Mouse (Mus musculus) intestine, postnatal 0 days (tissue): Measurements from ENCODE around the gene Wdfy2. TPM values are rescaled to one million over a fixed set of nuclear protein-coding genes. Genes with fewer than 3 reads are reported as not detected.

Source experiments
- ATAC-seq: fragments of 200-750 bp; cut with Nextera tagmentation; 2 replicates; pipeline ENCODE4 v1.8.0; 2017; ENCODE audit warnings: mild to moderate bottlenecking, moderate TSS enrichment, moderate library complexity
- H3K27ac ChIP-seq: fragments of 300-500 bp; sonication (generic); 2 replicates; pipeline ENCODE4 v1.5.1; 2014; ENCODE audit warnings: mild to moderate bottlenecking, low read depth, low read length, moderate library complexity
- H3K27me3 ChIP-seq: fragments of 300-500 bp; sonication (generic); replicated peaks from 2 replicates; pipeline ENCODE4 v1.6.1; 2014; ENCODE audit warnings: low read length, mixed read lengths; ENCODE audit not compliant: control insufficient read depth, insufficient read depth
- H3K36me3 ChIP-seq: fragments of 300-500 bp; sonication (generic); 2 replicates; pipeline ENCODE4 v1.6.1; 2014; ENCODE audit warnings: mild to moderate bottlenecking, moderate library complexity; ENCODE audit not compliant: control insufficient read depth, insufficient read depth
- H3K4me1 ChIP-seq: fragments of 300-500 bp; sonication (generic); replicated peaks from 2 replicates; pipeline ENCODE4 v1.6.1; 2014; ENCODE audit warnings: antibody characterized with exemption, low read length, mixed read lengths; ENCODE audit not compliant: control insufficient read depth, insufficient read depth
- H3K4me2 ChIP-seq: fragments of 300-500 bp; sonication (generic); replicated peaks from 2 replicates; pipeline ENCODE4 v1.6.1; 2014; ENCODE audit warnings: low read depth, mild to moderate bottlenecking, moderate library complexity
- H3K4me3 ChIP-seq: fragments of 300-500 bp; sonication (generic); 2 replicates; pipeline ENCODE4 v1.5.1; 2014; ENCODE audit warnings: low read depth, low read length
- H3K9ac ChIP-seq: fragments of 300-500 bp; sonication (generic); 2 replicates; pipeline ENCODE4 v1.6.1; 2014; ENCODE audit warnings: mild to moderate bottlenecking, low read depth, low read length
- H3K9me3 ChIP-seq: fragments of 300-500 bp; sonication (generic); 2 replicates; pipeline ENCODE4 v1.6.1; 2016; ENCODE audit warnings: mixed run types; ENCODE audit not compliant: control insufficient read depth
- CTCF ChIP-seq: sonication (generic); IDR thresholded peaks from 2 replicates; pipeline ENCODE4 v1.5.1; 2016; ENCODE audit warnings: low read depth, mild to moderate bottlenecking, control low read depth, antibody characterized with exemption, moderate library complexity
- WGBS: fragments of 180-500 bp; shearing (Covaris S2); extraction: QIAGEN DNeasy Blood & Tissue Kit; methylation state at CpG from one replicate; pipeline ENCODE4 v1.1.7; 2014; 5-methylcytosine and 5-hydroxymethylcytosine counted together
- polyA plus RNA-seq: library from polyadenylated mRNA; unstranded; fragments of >200 nt; fragmentation: Nextera tagmentation; extraction: Ambion mirVana; gene quantifications from 2 replicates; pipeline ENCODE4 v1.2.1, GENCODE M21; 2015

Wdfy2 gene
- polyA plus RNA-seq, 1 experiment from 2014 or later = 1.4 TPM

- Histone ChIP-seq H3K9me3 (no peaks in the 10 kb centered on the region), H3K9ac (no peak overlapping the region), H3K36me3 (no peaks in the 10 kb centered on the region), H3K4me1 (no peaks in the 10 kb centered on the region), H3K27ac (no peak overlapping the region), H3K4me3 (no peak overlapping the region), H3K4me2 (no peak overlapping the region), H3K27me3 (no peaks in the 10 kb centered on the region)
- 85% methylated on average over 5 of the region's 5 CpGs for WGBS
- no peak for ATAC-seq
- no peak for TF ChIP-seq CTCF
Observed at GRCm38 (mm10) chr14:62908550-62908949, 71.1 kb downstream of the Wdfy2 start.

- Histone ChIP-seq H3K36me3 (no peaks in the 10 kb centered on the region), H3K4me1 (no peaks in the 10 kb centered on the region), H3K4me2 (no peak overlapping the region), H3K9me3 (no peaks in the 10 kb centered on the region), H3K27ac (no peak overlapping the region), H3K27me3 (no peaks in the 10 kb centered on the region), H3K4me3 (no peak overlapping the region), H3K9ac (no peak overlapping the region)
- TF ChIP-seq CTCF = no peak
- WGBS = 79% methylated on average over 4 of the region's 4 CpGs
- no peak for ATAC-seq
Observed at GRCm38 (mm10) chr14:62910859-62911258, 73.4 kb downstream of the Wdfy2 start.

GRCm38 (mm10) chr14:62915146-62915685 is 77.7 kb downstream of the Wdfy2 start:
- H3K4me3 ChIP-seq = no peak overlapping the region
- no peaks in the 10 kb centered on the region for H3K9me3 ChIP-seq
- no peaks in the 10 kb centered on the region for H3K4me1 ChIP-seq
- 83% methylated on average over 6 of the region's 6 CpGs for WGBS
- no peak overlapping the region for H3K4me2 ChIP-seq
- ATAC-seq = no peak
- H3K9ac ChIP-seq = no peak overlapping the region
- no peak for TF ChIP-seq CTCF
- no peak overlapping the region for H3K27ac ChIP-seq
- no peaks in the 10 kb centered on the region for H3K36me3 ChIP-seq
- no peaks in the 10 kb centered on the region for H3K27me3 ChIP-seq

GRCm38 (mm10) chr14:62916488-62917034 is 79.1 kb downstream of the Wdfy2 start:
- 85% methylated on average over 10 of the region's 10 CpGs for WGBS

DNA sequence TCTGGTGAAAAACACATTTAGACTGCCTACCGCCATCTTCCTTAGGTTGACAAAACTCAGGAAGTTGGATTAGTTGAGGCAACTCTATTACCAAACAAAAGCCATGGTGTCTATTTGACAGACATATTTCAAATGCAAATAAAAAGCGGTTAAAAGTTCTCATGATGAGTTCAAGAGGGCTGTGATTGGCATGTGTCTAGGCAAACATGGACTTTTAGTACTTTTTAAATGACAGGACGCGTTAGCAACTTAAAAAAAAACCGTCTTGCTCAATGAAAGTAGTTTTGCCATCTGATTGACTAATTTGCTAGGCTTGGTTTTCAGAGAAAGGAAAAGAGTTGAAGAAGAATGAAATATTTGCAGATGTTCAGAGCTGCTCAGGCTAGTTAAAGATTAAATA is 83.9 kb downstream of the Wdfy2 start:
- Histone ChIP-seq H3K4me1 (no peaks in the 10 kb centered on the region), H3K9me3 (no peaks in the 10 kb centered on the region), H3K9ac (no peak overlapping the region), H3K4me2 (no peak overlapping the region), H3K4me3 (no peak overlapping the region), H3K27ac (no peak overlapping the region), H3K36me3 (no peaks in the 10 kb centered on the region; the same call in 1 of the 2 replicates), H3K27me3 (no peaks in the 10 kb centered on the region)
- 80% methylated on average over 5 of the region's 5 CpGs for WGBS
- no peak for TF ChIP-seq CTCF
- ATAC-seq = no peak

More at GRCm38 (mm10) chr14:62916488-62917034, 79.1 kb downstream of the Wdfy2 start:
- no peaks in the 10 kb centered on the region for H3K27me3 ChIP-seq
- no peak overlapping the region for H3K4me3 ChIP-seq
- no peaks in the 10 kb centered on the region for H3K4me1 ChIP-seq
- no peaks in the 10 kb centered on the region for H3K9me3 ChIP-seq
- no peak for ATAC-seq
- H3K4me2 ChIP-seq = no peak overlapping the region
- H3K36me3 ChIP-seq = no peaks in the 10 kb centered on the region
- H3K9ac ChIP-seq = no peak overlapping the region
- no peak for TF ChIP-seq CTCF
- no peak overlapping the region for H3K27ac ChIP-seq

DNA sequence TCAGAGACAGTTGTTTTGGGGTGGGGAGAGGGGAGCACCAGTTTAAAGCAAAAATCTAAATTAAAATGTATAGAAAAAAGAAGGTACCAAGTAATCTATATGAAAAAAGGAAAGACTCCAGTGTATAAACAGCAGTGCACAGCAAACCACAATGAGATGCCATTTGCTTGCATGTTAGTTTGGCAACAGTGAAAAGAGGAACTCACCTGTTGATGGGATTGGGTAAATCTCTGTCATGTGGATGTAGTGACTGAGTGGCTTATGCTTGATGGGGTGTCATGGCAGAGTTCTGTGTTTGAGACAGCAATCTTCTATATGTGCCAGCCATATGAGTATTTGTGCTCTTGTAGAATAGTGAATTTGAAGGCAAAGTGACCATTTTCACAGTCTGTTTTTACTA is 85.2 kb downstream of the Wdfy2 start:
- Histone ChIP-seq H3K27ac (no peak overlapping the region), H3K4me1 (no peaks in the 10 kb centered on the region), H3K4me3 (no peak overlapping the region), H3K36me3 (no peaks in the 10 kb centered on the region; the same call in 1 of the 2 replicates), H3K27me3 (no peaks in the 10 kb centered on the region), H3K4me2 (no peak overlapping the region), H3K9ac (no peak overlapping the region), H3K9me3 (no peaks in the 10 kb centered on the region)
- ATAC-seq = no peak
- TF ChIP-seq CTCF = no peak
